Mouse (Mus musculus) spleen, adult 12 weeks (tissue): Measurements from ENCODE around the gene Cln6.

ENCODE experiments used
- DNase-seq: peaks from one replicate; pipeline ENCODE4 v3.0.0; 2022; ENCODE audit warnings: low spot score

Gene Cln6

GRCm38 (mm10) chr9:62894486-62894885 lies 55.9 kb downstream of the Cln6 start:
- no peak for DNase-seq
